Comparison of ENCODE assay signal across 8 mouse cellular contexts in genomic region chr19:58456491-58457061, GRCm38 (mm10). TPM values are rescaled to one million over a fixed set of nuclear protein-coding genes. Genes with fewer than 3 reads are reported as not detected.
DNase-seq lines count a peak whose midpoint lies in the region; ATAC-seq and TF ChIP-seq lines count a peak whose summit lies in the region.

No protein-coding gene starts in this region.

- no peak overlapping the region for H3K27ac ChIP-seq in heart, embryonic 14.5 days (replicated peaks in 1 of 2; ENCODE audit: control insufficient read depth in 1 of 2, insufficient read depth in 1 of 2, low read depth in 2 of 2, low read length in 2 of 2)
- no peak overlapping the region for H3K27ac ChIP-seq in cortical plate, adult 2 months (ENCODE audit: insufficient read depth, low read length)
- no peak overlapping the region for H3K27ac ChIP-seq in intestine, embryonic 14.5 days (ENCODE audit: low read depth)

- peaks cover 35% of the 10 kb centered on the region for H3K27me3 ChIP-seq in heart, embryonic 14.5 days (ENCODE audit: control insufficient read depth, insufficient read depth, low read length)
- H3K27me3 ChIP-seq in intestine, embryonic 14.5 days (replicated peaks; ENCODE audit: control insufficient read depth, insufficient read depth, low read length) = peaks cover 23% of the 10 kb centered on the region; the same call in 1 of the 2 replicates

- no peaks in the 10 kb centered on the region for H3K9me3 ChIP-seq in heart, embryonic 14.5 days (ENCODE audit: control insufficient read depth, low read length)
- no peaks in the 10 kb centered on the region for H3K9me3 ChIP-seq in intestine, embryonic 14.5 days (ENCODE audit: control insufficient read depth, low read length)

- ATAC-seq in heart, embryonic 14.5 days (ENCODE audit: insufficient number of reproducible peaks, insufficient read depth, low FRiP score, low read depth) = no peak
- no peak for ATAC-seq in intestine, embryonic 14.5 days (replicated peaks; ENCODE audit: low FRiP score, low TSS enrichment, low read depth)

- peaks cover 8 to 26% of the 10 kb centered on the region in 2 experiments; a peak in 3 of 4 replicates for H3K4me1 ChIP-seq in heart, embryonic 14.5 days (ENCODE audit: control insufficient read depth in 2 of 2, insufficient read depth in 2 of 2, low read length in 2 of 2)
- H3K4me1 ChIP-seq in cortical plate, adult 2 months (ENCODE audit: control insufficient read depth, insufficient read depth, low read length) = no peaks in the 10 kb centered on the region
- H3K4me1 ChIP-seq in intestine, embryonic 14.5 days (replicated peaks; ENCODE audit: control insufficient read depth, insufficient read depth, low read length) = peaks cover 25% of the 10 kb centered on the region

- TF ChIP-seq POLR2A in cortical plate, adult 2 months (IDR thresholded peaks at IDR 0.05; ENCODE audit: extremely low read depth, insufficient read depth, low read length) = no peak

- no peak for TF ChIP-seq CTCF in cortical plate, adult 2 months (IDR thresholded peaks at IDR 0.05; ENCODE audit: extremely low read depth, insufficient read depth, low read length)

- no peak overlapping the region for H3K9ac ChIP-seq in heart, embryonic 14.5 days (ENCODE audit: low read length)
- H3K9ac ChIP-seq in intestine, embryonic 14.5 days (ENCODE audit: low read length) = 0 out of 2 replicates have a peak overlapping the region, but pooled peaks have one; percentile 51

- peak overlapping the region in 1 of 2 experiments; percentile 58; a peak in 2 of 4 replicates for H3K4me3 ChIP-seq in heart, embryonic 14.5 days (ENCODE audit: control insufficient read depth in 1 of 2, insufficient read depth in 1 of 2, low read depth in 1 of 2, low read length in 2 of 2)
- H3K4me3 ChIP-seq in cortical plate, adult 2 months (ENCODE audit: insufficient read depth, low read length) = peak overlapping the region; percentile 56; the same call in 1 of the 2 replicates
- H3K4me3 ChIP-seq in intestine, embryonic 14.5 days (ENCODE audit: low read depth, low read length) = peak overlapping the region; percentile 57

- no peak for DNase-seq in heart, postnatal 14 days
- DNase-seq in intestine, embryonic 14.5 days (ENCODE audit: low spot score) = no peak
- DNase-seq in neural tube, embryonic 10.5 days (ENCODE audit: extremely low spot score, low spot score) = peak; percentile 53
- DNase-seq in frontal cortex, postnatal 10 days (ENCODE audit: low spot score in 2 of 2) = no peak
- DNase-seq in spleen, postnatal 36 days (ENCODE audit: low spot score in 2 of 2) = no peak
- DNase-seq in layer of hippocampus, adult 9-11 months = no peak

- intact Hi-C loops in heart, postnatal 14 days (cut with DNase I) = no loop called here

- WGBS in heart, embryonic 14.5 days = 14% methylated on average over 16 of the region's 16 CpGs
- 7% methylated on average over 16 of the region's 16 CpGs for WGBS in intestine, embryonic 14.5 days

- H3K36me3 ChIP-seq in heart, embryonic 14.5 days (ENCODE audit: control insufficient read depth, insufficient read depth, low read length) = no peaks in the 10 kb centered on the region
- H3K36me3 ChIP-seq in intestine, embryonic 14.5 days (ENCODE audit: control insufficient read depth, insufficient read depth, low read length) = no peaks in the 10 kb centered on the region

- peak overlapping the region; percentile 100 for H3K4me2 ChIP-seq in heart, embryonic 14.5 days (ENCODE audit: low read length)
- peak overlapping the region; percentile 98 for H3K4me2 ChIP-seq in intestine, embryonic 14.5 days (ENCODE audit: low read length)

RNA-seq across cellular contexts. Expression of gene Gfra1, which starts 0.9 kb away (rescaled TPM):
- polyA plus RNA-seq in heart, embryonic 14.5 days (2014; fragmentation: Nextera tagmentation; extraction: Ambion mirVana) = 2.2 and 3.2 TPM in 2 replicates
- total RNA-seq in heart, postnatal 14 days (2021) = 1 to 10 TPM; 3.9 to 4.2 TPM
- 21.2 and 25.1 TPM in 2 replicates for polyA plus RNA-seq in cortical plate, adult 2 months (2012; rRNA removed)
- 34.3 and 41.3 TPM in 2 replicates for polyA plus RNA-seq in intestine, embryonic 14.5 days (2014; fragmentation: Nextera tagmentation; extraction: Ambion mirVana)

RNA-seq across cellular contexts. Expression of gene Ccdc172, which starts 55.2 kb away (rescaled TPM):
- not detected in 2 replicates for polyA plus RNA-seq in heart, embryonic 14.5 days (2014; fragmentation: Nextera tagmentation; extraction: Ambion mirVana)
- total RNA-seq in heart, postnatal 14 days (2021) = not detected
- 0.09 TPM in 1 of 2 replicates, not detected in the other for polyA plus RNA-seq in cortical plate, adult 2 months (2012; rRNA removed)
- polyA plus RNA-seq in intestine, embryonic 14.5 days (2014; fragmentation: Nextera tagmentation; extraction: Ambion mirVana) = not detected in 2 replicates
